Mouse (Mus musculus): ENCODE data around the gene B4galt1.

Gene B4galt1

DNA sequence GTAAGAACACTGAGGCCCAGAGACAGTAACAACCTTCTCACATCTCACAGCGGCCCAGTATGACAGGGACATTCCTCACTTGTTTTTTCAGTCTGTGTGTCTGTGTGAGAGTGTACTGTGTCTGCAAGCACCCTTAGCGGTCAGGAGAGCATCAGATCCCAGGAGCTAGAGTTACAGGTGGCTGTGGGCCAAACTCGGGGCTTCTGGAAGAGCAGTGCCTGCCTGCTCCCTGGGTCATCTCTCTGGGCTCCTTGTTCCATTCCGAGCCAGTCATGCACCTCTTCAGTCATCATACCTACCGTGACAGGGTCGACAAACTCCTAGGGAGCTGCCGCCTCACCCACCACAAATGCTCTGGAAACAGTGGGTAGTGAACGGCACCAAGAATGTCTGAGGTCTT, 10.1 kb downstream of the B4galt1 start:
- no peak for DNase-seq (ENCODE audit: low spot score in 2 of 2)

DNA sequence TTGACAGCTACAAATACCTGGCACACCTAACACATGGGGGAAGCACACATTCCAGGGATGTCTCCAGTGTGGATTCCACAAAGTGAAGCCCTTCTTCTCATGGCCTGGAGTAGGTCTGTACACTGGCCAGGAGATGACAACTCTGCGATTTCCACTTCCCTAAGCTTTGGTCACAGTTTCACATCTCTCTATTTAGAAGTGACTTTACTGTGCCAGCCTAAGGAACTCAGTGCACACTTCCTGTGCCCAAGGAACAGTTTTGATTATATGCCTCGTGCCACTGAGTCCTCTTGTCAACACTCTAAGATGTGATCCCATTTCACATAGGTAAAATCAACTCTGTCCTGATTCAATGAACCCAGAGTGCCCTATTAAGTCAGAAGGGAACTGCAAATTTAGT, 13.4 kb downstream of the B4galt1 start:
- DNase-seq (ENCODE audit: low spot score in 2 of 2), result no peak

DNA sequence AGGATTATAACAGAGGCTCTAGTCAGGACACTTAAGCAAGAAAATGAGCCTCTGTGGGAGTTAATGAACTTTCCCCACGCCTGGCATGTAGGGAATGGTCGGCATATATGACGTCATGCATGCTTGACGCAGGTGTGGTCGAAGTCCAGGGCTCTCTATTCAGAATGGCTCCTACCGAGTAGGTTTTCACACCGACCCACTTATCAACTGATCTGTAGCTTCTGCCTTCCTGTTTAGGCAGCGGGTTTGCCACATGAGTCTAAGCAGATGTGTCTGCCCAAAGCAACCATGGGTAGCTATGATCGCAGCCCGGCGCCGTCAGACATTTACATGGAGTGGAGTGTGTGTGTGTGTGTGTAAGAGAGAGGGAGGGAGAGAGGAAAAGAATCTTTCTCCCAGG, 14.6 kb downstream of the B4galt1 start:
- DNase-seq (ENCODE audit: low spot score in 2 of 2), result no peak

DNA sequence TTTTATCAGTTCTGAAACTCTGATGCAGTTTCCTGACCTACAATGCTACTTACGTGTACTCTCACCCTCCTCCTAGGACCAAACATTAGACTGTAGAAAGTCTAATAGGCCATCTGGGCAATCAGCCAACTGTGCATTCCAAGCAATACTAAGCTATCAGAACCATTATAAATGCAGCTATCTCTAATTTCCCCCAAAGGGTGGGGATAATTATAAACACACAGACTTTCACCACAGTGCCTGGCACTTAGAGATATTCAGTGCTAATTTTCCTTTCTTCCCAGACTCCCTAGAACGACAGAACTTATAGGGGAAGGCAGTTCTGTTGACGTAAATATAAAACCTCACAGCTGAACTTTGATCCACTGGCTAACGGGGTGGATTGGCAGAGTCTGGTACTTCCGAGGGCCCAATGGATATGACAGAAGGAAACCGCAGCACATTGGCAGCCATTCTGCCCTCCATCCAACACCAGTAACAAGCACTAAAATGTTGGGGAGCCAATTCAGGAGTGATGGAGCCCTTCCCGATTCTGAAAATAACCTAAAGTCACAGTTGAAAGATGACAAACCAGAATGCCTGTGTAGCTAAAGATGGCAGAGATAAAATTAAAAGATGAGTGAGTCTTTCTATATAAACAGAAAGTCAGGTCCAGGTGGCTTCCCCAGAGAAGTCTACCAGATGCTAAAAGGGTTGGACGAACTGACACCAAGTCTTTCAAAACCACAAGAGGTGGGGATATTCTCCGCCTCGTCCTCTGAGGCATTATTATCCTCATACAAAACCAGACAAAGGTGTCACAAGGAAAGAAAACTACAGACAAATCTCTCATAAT, 16.1 kb downstream of the B4galt1 start:
- DNase-seq (ENCODE audit: low spot score in 2 of 2), result no peak

DNA sequence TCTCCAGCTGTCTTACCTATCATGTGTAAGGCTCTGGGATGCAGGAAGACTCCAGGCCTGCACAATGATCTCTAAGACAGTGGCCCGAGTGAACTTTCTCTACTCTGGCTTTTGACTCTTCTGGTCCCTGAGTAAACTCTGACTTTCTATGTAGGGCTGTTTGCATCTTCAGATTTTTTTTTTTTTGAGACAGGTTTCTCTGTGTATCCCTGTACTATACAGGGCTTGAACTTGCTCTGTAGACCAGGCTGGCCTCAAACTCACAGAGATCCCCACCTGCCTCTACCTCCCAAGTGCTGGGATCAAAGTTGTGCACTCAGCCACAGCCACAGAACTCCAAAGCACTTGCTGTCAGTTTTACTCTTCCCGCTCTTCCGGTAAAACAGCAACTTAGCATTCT, 16.8 kb downstream of the B4galt1 start:
- DNase-seq (ENCODE audit: low spot score in 2 of 2), result no peak

DNA sequence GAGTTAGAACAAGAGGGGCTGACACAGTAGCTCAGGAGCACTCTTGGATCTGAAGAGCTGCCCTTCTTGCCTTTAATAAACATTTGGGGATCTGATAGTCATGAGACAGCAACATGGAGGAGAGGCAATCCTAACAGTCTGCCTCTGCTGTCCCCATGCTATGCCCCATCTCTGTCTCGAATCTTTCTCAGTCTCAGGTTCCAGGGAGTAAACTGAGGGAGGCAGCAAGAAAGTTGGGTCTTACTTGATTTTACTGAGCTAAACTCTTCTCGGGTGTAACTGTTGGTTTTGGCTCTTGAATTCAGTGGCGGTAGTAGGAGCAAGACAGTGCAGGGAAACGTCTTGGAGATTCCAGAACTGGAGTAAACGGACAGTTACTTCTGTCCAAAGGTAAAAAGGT, 18.9 kb downstream of the B4galt1 start:
- no peak for DNase-seq (ENCODE audit: low spot score in 2 of 2)

DNA sequence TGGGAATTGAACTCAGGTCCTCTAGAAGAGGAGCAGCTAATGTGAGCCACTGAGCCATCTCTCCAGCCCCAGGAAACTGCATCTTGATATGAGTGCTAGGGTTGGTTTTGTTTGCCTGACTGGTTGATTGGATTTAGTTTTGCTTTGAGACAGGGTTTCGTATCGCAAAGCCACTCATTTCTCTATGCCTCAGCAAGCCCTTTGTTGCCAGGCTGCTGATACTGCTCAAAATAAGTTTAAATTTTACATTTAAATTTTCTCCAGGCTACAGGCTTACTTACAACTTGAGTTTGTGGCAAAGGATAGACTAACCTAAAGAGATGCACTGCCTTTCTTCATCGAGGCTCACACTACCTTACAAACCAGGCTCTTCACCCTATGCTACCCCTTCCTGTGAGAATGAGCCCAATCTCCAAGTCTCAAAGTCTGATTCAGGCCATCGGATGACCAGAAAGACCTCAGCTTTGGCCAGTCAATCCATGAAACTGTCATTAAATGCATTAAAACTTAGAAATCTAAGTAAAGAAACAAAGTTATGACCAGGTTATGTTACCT, 19.5 kb downstream of the B4galt1 start:
- DNase-seq (ENCODE audit: low spot score in 2 of 2), result no peak

DNA sequence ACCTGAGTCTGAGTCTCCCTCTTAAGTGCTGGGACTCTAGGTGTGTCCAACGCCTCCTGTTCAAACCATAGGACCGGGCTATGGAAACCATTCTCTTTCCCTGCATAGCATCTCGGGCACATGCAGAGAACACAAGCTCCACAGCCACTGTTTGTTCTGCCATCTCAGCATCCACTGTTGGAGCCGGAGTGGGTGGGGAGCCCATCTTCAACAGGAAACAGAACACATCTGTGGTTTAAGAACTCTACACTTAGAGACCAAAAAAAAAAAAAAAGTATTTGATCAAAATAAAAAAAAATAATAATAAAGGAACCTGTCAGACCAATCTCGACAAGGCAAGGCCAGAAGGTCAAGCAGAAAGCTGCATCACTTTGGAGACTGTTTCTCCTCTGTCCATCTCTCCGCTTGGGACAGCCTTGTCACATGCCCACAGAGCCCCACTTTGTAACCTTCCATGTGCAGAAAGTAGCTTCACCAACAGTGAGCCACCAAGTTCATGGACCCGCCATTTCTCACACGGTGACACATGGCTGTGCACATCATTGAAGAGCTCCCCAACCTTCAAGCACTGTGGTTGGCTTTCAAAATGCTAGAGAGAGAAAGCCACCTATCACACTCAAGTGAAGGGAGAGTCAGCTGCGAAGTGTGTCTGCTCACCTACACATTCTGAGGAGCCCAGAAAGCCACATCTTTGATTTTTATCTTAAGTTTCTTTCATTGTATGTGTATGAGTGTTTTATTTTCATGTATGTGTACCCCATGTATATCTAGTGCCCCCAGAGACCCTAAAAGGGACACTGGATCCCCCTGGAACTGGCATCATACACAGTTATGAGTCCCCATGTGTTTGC, 20.2 kb downstream of the B4galt1 start:
- DNase-seq (ENCODE audit: low spot score in 2 of 2), result no peak

DNA sequence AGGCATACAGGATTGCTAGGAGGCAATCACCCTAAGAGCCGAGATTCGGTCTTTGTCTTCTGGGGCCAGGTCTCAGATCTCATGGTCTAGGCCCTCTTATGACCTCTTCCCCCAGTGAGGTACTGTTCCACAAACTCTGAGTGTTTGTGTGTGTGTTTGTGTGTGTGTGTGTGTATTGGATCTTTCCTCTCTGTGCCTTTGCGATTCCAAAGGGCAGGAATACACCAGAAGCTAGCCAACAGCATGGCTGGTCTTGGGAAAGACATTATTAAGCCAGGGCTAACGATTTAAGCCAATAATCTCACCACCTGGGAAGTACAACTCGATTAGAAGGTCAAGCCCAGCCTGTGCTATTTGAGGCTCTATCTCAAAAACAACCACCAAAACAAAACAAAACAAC, 23.3 kb downstream of the B4galt1 start:
- no peak for DNase-seq (ENCODE audit: low spot score in 2 of 2)

DNA sequence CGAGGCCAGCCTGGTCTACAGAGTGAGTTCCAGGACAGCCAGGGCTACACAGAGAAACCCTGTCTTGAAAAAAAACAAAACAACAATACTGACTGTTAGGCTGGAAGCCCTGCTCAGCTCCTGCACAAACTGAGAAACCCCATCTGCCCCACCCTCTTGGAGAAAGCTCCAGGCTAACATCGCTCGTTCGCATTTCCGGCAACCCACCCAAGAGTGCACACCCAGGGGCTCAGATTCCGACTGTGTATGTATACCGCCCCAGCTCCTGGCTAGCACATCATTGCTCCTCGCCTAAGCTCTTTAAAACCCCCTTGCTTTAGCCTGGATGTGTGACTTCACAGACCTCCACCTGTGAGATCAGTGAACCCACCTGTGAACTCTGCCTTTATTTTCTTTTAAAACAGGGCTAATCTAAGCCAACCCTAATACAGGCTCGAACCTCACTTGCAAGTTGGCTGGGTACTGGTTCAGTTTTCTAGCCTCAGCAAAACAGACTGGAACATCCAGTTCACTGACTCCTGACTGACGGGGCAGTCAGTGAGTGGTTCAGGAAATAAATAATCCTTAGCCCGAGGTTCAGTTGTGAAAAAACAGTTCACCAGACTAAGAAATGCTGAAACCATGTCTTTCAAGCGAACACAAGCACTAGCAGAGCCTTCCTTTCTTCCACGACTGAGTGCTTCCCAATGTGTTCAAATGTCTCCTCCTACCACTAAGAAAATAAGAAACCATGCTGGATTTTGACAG, 24.0 kb downstream of the B4galt1 start:
- DNase-seq (ENCODE audit: low spot score in 2 of 2), result no peak

DNA sequence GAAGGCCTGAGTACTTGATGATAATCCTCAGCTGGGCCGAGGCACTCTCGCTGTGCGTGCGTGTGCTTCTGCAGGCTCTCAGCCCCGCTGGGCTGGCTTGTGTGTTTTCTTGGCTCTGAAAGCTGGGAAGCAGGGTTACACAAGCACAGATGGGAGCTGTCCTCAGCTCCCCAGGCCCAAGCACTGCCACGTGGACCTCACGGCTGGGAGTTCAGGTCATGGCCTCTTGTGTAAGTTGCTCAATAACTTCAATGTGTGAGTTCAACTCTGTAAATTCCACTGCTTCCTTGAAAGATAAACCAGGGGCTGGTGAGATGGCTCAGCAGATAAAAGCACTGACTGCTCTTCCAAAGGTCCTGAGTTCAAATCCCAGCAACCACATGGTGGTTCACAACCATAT, 24.9 kb downstream of the B4galt1 start:
- no peak for DNase-seq (ENCODE audit: low spot score in 2 of 2)

DNA sequence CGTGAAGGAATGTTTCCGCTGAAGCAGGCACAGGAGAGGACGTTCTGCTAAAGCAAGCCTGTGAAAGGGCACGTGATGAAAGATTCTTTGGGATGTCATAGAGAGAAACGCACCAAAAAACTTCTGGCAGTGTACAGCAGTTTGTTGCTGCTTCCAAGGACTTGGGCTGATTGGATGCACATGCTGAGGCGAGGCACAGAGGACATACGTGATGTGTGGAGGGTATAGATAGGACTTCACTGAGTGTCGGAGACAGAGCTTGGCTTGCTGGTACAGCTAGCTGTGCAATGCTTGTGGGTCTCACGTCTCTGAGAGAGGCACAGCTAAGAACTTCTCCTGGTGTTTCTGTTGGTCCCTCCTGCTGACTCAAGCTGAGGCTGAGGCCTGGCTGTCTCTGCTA, 25.9 kb downstream of the B4galt1 start:
- no peak for DNase-seq (ENCODE audit: low spot score in 2 of 2)

DNA sequence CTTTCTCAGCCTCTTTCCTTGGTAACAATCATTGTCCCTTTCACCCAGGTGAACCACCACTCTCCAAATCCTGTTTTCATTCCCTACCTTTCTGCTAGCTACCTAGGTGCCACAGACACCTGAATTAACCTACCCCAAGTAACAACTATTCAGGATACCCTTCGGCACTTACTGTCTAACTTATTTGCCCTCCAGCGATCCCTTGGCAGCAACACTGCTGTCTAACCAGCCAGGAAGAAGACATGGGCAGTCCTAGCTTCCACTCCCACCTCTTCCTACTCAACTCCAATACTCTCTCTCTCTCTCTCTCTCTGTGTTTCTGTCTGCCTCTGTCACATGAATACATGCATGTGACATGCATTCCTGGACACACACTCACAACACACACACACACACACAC, 27.0 kb downstream of the B4galt1 start:
- DNase-seq (ENCODE audit: low spot score in 2 of 2), result no peak

DNA sequence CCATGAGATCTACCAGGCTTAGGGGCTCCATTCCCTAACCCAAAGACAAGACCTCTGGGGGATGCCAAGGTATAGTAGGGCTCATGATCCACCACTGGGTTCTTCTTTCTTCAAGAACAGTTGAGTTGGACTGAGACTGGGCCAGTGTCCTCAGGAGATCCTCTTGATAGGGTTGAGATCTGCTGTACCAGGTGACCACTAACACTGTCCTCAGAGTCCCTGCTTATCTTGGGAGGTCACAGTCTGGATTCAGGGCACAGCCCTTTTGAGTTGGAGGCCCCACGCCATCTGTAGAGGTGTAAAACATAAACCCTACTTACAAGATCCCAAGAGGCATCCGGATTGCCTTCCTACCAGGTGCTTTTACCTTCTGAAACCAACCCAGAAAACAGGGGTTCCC, 27.8 kb downstream of the B4galt1 start:
- DNase-seq (ENCODE audit: low spot score in 2 of 2), result no peak

DNA sequence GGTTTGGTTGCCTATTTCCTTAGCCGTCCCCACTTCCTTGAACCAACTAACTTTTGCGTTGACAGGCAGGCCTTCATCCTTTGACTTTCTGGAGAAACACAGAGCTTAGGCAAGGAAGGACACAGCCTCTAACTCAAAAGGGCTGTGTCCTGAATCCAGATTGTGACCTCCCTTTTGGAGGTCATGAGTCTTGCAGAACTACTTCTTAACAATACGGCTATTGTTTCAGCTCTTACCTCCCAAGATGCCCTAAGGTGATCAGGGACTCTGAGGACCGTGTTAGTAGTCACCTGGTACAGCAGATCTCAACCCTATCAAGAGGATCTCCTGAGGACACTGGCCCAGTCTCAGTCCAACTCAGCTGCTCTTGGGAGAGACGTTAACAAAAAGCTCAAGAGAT, 28.7 kb downstream of the B4galt1 start:
- DNase-seq (ENCODE audit: low spot score in 2 of 2), result no peak

DNA sequence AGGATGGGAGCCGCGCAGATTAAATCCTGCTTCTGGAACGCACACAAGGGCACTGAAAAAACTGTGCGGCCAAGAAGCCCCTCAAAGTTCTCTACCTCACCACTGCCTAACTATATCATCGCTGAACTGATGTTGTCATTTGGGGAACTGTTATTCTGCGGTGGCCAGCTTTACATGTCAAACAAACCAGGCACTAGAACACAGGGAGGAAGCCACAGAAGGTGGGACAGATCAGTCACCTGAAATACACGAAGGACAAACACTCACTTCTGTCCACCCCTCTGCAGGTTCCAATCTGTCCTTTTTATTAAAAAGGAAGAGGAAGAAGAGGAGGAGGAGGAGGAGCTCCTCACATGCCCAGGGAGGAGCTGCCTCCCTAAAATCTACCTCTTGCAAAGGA, 29.3 kb downstream of the B4galt1 start:
- DNase-seq (ENCODE audit: low spot score in 2 of 2), result no peak

DNA sequence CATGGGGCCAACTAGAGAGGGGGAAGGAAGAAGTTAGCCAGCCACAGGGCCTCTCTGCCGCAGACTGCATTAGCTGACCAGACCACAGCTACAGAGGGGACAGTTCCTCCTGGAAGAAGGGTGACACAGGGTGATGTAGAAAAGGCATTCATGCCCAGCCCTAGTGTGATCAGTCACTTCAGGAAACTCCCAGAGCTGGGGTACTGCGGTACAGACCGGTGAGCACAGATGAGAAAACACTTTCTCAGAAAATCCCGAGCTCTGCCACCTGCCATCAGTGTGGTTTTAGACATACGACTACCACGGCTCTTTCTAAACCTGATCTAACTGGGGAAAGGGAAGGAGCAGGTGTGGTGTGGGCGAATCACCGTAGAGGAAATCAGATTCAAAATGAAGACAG, 30.1 kb downstream of the B4galt1 start:
- no peak for DNase-seq (ENCODE audit: low spot score in 2 of 2)

DNA sequence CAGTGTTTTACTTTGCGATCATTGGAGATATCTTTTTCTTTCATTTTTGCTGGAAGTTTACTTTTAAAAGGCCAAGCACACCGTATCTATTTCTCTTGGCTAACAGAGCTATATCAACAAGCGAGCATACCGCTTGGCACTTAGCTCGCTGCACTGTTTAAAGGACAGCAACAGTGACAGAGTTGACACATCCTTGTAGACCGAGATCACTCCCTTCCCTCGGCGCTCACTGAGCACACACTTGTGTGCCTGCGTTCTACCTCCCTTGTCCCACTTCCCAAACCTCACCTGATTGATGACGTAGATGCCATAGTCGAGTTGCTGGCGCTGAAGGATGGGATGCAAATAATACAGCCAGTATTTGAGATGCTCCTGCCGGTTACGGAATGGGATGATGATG, 30.7 kb downstream of the B4galt1 start:
- no peak for DNase-seq (ENCODE audit: low spot score in 2 of 2)

DNA sequence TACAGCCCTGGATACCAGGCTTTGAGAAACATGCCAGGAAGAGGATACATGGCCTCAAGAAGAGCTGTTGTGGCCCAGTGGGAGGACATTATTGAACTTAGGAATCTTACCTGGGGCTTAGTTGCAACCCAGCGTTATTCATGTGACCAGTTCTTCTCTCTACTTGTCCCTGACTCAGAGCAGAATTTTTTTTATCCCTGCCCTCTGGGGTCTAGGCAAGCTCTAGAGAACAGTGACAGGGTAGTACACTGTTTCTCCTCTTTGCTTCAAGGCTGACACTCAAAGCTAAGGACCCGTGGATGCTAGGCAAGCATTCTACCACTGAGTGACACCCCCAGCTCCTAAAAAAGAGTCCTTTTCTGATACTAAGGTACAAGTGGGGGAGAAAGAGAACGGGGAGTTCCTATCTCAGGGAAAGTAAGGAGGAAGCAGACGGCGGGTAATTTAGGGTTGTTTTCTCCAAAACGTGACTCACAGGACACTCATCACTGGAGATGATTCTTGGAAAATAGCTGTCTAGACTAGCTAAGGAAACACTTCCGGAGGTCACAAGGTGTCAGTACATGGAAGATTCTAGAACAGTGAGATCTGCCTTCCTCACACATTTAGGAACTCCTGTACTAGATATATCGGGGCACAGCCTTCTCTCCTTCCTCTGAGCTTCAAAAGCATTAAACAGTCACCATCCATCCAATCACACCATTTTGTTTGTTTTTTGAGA, 32.3 kb downstream of the B4galt1 start:
- no peak for DNase-seq (ENCODE audit: low spot score in 2 of 2)

DNA sequence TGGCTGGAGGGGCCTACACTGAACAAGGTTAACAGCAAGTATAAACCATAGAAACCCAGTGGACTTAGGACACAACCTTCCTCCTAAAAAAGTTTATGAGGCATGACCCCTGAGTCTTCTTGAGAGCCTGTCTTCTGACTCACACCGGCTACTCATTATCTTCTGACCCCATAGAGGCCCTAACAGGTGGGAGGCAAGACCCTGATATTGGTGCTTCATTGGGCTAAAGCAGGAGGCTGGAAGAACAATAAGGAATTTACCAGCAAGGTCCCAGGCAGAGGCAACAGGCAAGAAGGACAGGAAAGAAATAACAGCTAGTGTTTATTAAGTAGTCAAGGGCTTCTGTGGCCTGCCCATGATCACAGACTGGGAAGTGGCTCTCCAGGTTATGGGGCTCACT, 32.9 kb downstream of the B4galt1 start:
- no peak for DNase-seq (ENCODE audit: low spot score in 2 of 2)

DNA sequence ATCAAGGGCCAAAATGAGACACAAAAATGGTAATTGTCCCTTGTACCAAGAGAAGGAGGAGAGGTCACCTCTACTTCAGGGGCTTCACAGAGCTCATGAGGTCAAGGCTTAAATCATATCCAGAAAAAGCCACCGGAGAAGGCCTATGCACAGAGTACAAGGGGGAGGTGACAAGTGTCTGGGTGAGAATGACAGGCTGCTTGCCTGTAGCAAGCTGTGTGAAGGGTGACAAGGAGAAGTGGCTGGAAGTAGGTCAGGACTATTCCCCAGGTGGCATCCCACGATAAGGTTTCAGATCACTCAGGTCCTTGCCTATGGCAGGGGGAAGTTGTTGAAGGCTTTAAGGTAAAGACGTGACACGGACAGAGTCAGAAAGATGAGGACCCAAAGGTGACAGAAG, 33.8 kb downstream of the B4galt1 start:
- DNase-seq (ENCODE audit: low spot score in 2 of 2), result no peak

DNA sequence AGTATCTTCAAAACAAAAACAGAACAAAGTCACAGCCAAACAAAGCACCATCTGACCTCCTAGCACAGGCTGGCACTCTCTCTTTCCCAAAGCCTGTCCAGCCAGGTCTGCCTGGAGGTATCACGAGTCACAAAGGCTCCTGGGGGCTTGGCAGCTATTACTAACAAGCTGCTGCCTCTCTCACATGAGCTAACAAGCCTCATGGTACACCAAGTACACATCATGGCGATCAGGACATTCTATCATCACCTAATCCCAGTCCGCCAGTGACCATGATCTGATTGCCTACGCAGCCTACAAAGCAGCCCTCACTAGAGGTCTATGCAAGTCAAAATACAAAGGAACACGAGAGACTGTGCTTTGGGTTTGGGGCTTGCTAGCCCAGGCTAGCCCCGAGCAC, 34.7 kb downstream of the B4galt1 start:
- DNase-seq (ENCODE audit: low spot score in 2 of 2), result no peak
